Mouse (Mus musculus) forebrain, embryonic 10.5 days (tissue): ENCODE measurements at regions not wholly inside any gene's neighbourhood (a gene's known extent, or its start where the extent isn't known, plus 50 kb on each side); places are given as distances from the start of the nearest gene placed in this dataset.

Experiments used
- DNase-seq: peaks from one replicate; pipeline ENCODE4 v3.0.0-alpha.2; 2017; ENCODE audit warnings: low spot score; ENCODE audit errors: extremely low spot score
- H3K27ac ChIP-seq: fragments of 300-500 bp; sonication (generic); 2 replicates; pipeline ENCODE4 v1.5.1; 2016; ENCODE audit warnings: mild to moderate bottlenecking
- H3K27me3 ChIP-seq: fragments of 300-500 bp; sonication (generic); 2 replicates; pipeline ENCODE4 v1.6.1; 2016; ENCODE audit warnings: mild to moderate bottlenecking; ENCODE audit not compliant: poor library complexity, severe bottlenecking
- H3K36me3 ChIP-seq: fragments of 300-500 bp; sonication (generic); replicated peaks from 2 replicates; pipeline ENCODE4 v1.6.1; 2016; ENCODE audit warnings: mild to moderate bottlenecking, moderate library complexity
- H3K4me1 ChIP-seq: fragments of 300-500 bp; sonication (generic); 2 replicates; pipeline ENCODE4 v1.6.1; 2016
- H3K4me3 ChIP-seq: fragments of 300-500 bp; sonication (generic); 2 replicates; pipeline ENCODE4 v1.5.1; 2016; ENCODE audit warnings: mild to moderate bottlenecking, moderate library complexity
- H3K9me3 ChIP-seq: fragments of 300-500 bp; sonication (generic); 2 replicates; pipeline ENCODE4 v1.6.1; 2016; ENCODE audit warnings: mild to moderate bottlenecking, moderate library complexity
- WGBS: fragments of 180-500 bp; shearing (Covaris S2); methylation state at CpG from one replicate; pipeline ENCODE4 v1.1.7; 2016; 5-methylcytosine and 5-hydroxymethylcytosine counted together

DNA sequence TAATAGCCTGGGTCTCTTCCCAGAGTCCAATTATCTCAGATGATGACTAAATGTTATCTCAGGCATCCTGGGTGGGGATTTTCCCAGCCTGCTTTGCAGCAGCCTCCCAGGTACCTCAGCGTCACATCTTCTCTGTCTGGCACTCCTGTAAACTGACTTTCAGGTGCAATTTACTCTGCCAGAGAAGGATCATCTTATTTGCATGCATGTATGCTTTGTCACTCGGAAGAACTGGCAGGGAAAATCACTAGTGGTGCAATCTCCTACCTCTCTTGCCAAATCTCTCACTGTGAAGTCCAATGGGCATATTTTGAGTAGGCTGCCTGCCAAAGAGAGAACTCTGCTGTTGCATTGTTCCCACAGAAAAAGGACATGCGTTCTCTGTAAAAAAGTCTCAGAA lies 177.0 kb upstream of the Gm6793 start:
- no peak for DNase-seq
- 90% methylated on average over 3 of the region's 3 CpGs for WGBS
- Histone ChIP-seq H3K4me1 (peaks cover 6% of the 10 kb centered on the region; the same call in 1 of the 2 replicates), H3K4me3 (no peak overlapping the region), H3K27me3 (no peaks in the 10 kb centered on the region), H3K36me3 (no peaks in the 10 kb centered on the region), H3K27ac (no peak overlapping the region), H3K9me3 (no peaks in the 10 kb centered on the region)

- Histone ChIP-seq H3K36me3 (no peaks in the 10 kb centered on the region), H3K27me3 (no peaks in the 10 kb centered on the region), H3K4me3 (no peak overlapping the region), H3K9me3 (no peaks in the 10 kb centered on the region), H3K27ac (no peak overlapping the region), H3K4me1 (no peaks in the 10 kb centered on the region)
- DNase-seq = no peak
- 13% methylated on average over 2 of the region's 2 CpGs for WGBS
These were observed 174.9 kb upstream of the Gm6793 start for GRCm38 (mm10) chr8:112189698-112190097.

GRCm38 (mm10) chr8:112170184-112170583 lies 155.3 kb upstream of the Gm6793 start:
- H3K9me3 ChIP-seq = peaks cover 9% of the 10 kb centered on the region; the same call in 1 of the 2 replicates
- DNase-seq = no peak
- H3K27ac ChIP-seq = no peak overlapping the region
- H3K4me3 ChIP-seq = no peak overlapping the region
- no peaks in the 10 kb centered on the region for H3K36me3 ChIP-seq
- 95% methylated on average over 1 of the region's 1 CpGs for WGBS
- no peaks in the 10 kb centered on the region for H3K27me3 ChIP-seq
- peaks cover 14% of the 10 kb centered on the region; the same call in 1 of the 2 replicates for H3K4me1 ChIP-seq

- no peak for DNase-seq
- H3K27ac ChIP-seq = peak overlapping the region; percentile 40; the same call in 1 of the 2 replicates
- H3K4me3 ChIP-seq = no peak overlapping the region
- H3K27me3 ChIP-seq = no peaks in the 10 kb centered on the region
- H3K4me1 ChIP-seq = peaks cover 9% of the 10 kb centered on the region
- H3K9me3 ChIP-seq = no peaks in the 10 kb centered on the region
- 59% methylated on average over 7 of the region's 7 CpGs for WGBS
- H3K36me3 ChIP-seq = no peaks in the 10 kb centered on the region
These were observed 141.8 kb upstream of the Gm6793 start for GRCm38 (mm10) chr8:112156656-112157055.

DNA sequence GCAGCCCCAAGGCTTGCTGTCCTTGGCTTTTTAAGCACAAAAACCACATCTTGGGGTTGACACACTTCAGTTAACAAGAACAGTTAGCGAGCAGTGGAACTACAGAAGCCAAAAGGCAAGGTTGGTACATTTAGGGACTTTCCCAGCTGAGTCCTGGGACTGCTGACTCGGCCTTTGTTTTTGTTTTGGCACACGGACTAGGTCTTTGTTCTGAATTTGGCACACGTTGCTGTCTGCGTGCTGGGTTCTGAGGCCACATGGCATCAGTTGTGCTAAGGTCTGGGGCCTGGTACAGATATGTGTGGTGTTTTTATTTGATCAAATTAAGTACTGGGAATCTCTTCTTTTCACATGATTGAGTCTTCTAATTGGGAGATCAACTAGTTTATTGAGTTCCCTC lies 124.1 kb upstream of the Gm6793 start:
- H3K27ac ChIP-seq = no peak overlapping the region
- no peak for DNase-seq
- H3K27me3 ChIP-seq = no peaks in the 10 kb centered on the region
- WGBS = 68% methylated on average over 5 of the region's 5 CpGs
- no peak overlapping the region for H3K4me3 ChIP-seq
- H3K36me3 ChIP-seq = no peaks in the 10 kb centered on the region
- peaks cover 2% of the 10 kb centered on the region; the same call in 1 of the 2 replicates for H3K9me3 ChIP-seq
- H3K4me1 ChIP-seq = no peaks in the 10 kb centered on the region

- Histone ChIP-seq H3K27me3 (no peaks in the 10 kb centered on the region), H3K4me1 (no peaks in the 10 kb centered on the region), H3K9me3 (0 out of 2 replicates have a peak, but pooled peaks cover 5% of the 10 kb centered on the region), H3K36me3 (no peaks in the 10 kb centered on the region), H3K27ac (no peak overlapping the region), H3K4me3 (no peak overlapping the region)
- DNase-seq = no peak
- 82% methylated on average over 2 of the region's 2 CpGs for WGBS
These were observed 115.4 kb upstream of the Gm6793 start for GRCm38 (mm10) chr8:112130196-112130595.

- 0 out of 2 replicates have a peak, but pooled peaks cover 5% of the 10 kb centered on the region for H3K9me3 ChIP-seq
- no peaks in the 10 kb centered on the region for H3K27me3 ChIP-seq
- no peaks in the 10 kb centered on the region for H3K4me1 ChIP-seq
- no peaks in the 10 kb centered on the region for H3K36me3 ChIP-seq
- no peak overlapping the region for H3K27ac ChIP-seq
- WGBS = 55% methylated on average over 14 of the region's 14 CpGs
- H3K4me3 ChIP-seq = no peak overlapping the region
- peak; percentile 68 for DNase-seq
These were observed 114.1 kb upstream of the Gm6793 start for GRCm38 (mm10) chr8:112128833-112129518.

- H3K4me3 ChIP-seq = no peak overlapping the region
- no peaks in the 10 kb centered on the region for H3K4me1 ChIP-seq
- no peak overlapping the region for H3K27ac ChIP-seq
- 83% methylated on average over 2 of the region's 2 CpGs for WGBS
- no peak for DNase-seq
- H3K9me3 ChIP-seq = no peaks in the 10 kb centered on the region
- H3K36me3 ChIP-seq = no peaks in the 10 kb centered on the region
- no peaks in the 10 kb centered on the region for H3K27me3 ChIP-seq
These were observed 97.1 kb upstream of the Gm6793 start for GRCm38 (mm10) chr8:112111950-112112349.

- Histone ChIP-seq H3K4me3 (no peak overlapping the region), H3K4me1 (peaks cover 10% of the 10 kb centered on the region), H3K27me3 (no peaks in the 10 kb centered on the region), H3K9me3 (no peaks in the 10 kb centered on the region), H3K36me3 (no peaks in the 10 kb centered on the region), H3K27ac (no peak overlapping the region)
- DNase-seq = no peak
- 84% methylated on average over 10 of the region's 10 CpGs for WGBS
These were observed 83.2 kb upstream of the Gm6793 start for GRCm38 (mm10) chr8:112097883-112098635.

DNA sequence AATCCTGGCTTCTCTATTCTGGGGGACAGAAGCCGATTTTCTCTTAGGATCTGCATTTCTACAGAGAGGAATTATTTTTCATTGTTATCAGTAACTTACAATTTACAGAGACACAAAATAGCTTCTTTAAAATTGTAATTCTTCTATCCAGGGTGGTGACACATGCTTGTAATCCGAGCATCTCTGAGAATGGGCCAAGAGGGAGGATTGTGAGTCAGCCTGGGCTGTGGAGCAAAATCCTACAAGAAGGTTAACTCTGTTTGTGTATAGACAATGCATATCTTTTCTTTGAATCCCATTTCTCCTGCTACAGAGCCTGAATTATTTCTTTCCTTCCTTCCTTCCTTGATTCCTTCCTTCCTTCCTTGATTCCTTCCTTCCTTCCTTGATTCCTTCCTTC lies 80.0 kb upstream of the Gm6793 start:
- H3K27ac ChIP-seq = no peak overlapping the region
- peaks cover 18% of the 10 kb centered on the region for H3K4me1 ChIP-seq
- DNase-seq = no peak
- H3K9me3 ChIP-seq = no peaks in the 10 kb centered on the region
- 86% methylated on average over 2 of the region's 2 CpGs for WGBS
- no peaks in the 10 kb centered on the region for H3K36me3 ChIP-seq
- no peaks in the 10 kb centered on the region for H3K27me3 ChIP-seq
- H3K4me3 ChIP-seq = no peak overlapping the region

- no peak overlapping the region for H3K4me3 ChIP-seq
- peaks cover 17% of the 10 kb centered on the region for H3K4me1 ChIP-seq
- no peaks in the 10 kb centered on the region for H3K36me3 ChIP-seq
- H3K9me3 ChIP-seq = no peaks in the 10 kb centered on the region
- no peak for DNase-seq
- no peaks in the 10 kb centered on the region for H3K27me3 ChIP-seq
- WGBS = 67% methylated on average over 7 of the region's 7 CpGs
- no peak overlapping the region for H3K27ac ChIP-seq
These were observed 78.7 kb upstream of the Gm6793 start for GRCm38 (mm10) chr8:112093554-112093953.

DNA sequence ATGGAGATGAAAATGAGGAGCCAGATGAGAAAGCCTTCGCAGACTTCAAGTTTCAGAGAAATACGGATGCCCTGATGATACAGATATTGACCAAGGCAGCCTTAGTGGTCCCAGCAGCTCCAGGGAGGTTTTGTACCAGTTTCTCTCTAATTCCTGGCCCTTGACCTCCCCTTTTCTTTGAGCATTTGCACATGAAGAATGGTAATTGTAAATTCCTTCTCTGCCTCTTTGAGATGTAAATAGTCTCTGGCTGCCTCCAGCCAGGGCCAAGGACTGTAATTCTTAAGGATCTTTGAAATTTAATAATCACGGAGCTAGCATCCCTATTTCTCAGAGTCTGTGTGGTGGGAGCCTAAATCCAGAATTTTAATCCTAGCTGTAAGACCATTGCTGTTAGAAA lies 78.0 kb upstream of the Gm6793 start:
- WGBS = 41% methylated on average over 3 of the region's 3 CpGs
- H3K36me3 ChIP-seq = no peaks in the 10 kb centered on the region
- peaks cover 11% of the 10 kb centered on the region for H3K4me1 ChIP-seq
- no peaks in the 10 kb centered on the region for H3K9me3 ChIP-seq
- no peak for DNase-seq
- H3K27me3 ChIP-seq = no peaks in the 10 kb centered on the region
- H3K4me3 ChIP-seq = no peak overlapping the region
- H3K27ac ChIP-seq = no peak overlapping the region

DNA sequence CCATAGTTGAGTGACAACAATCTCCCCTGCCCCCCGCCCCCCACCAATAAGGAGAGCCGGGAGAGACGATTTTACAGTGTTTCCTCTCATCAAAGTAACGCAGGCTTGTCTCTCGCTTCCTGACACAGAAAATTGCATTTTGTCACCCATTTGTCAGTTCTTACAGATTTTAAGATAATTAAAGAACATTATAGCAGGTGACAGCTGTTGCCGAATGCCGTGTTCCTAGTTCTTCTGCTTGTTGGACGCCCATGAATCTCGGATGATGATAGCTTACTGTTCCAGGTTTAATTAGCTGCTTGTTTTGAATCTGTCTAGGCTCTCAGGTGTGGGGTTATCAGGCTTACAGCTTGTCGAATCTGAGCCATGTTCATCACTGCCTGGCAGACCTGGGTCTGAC lies 63.8 kb upstream of the Gm6793 start:
- Histone ChIP-seq H3K4me3 (no peak overlapping the region), H3K27ac (no peak overlapping the region), H3K4me1 (no peaks in the 10 kb centered on the region), H3K36me3 (no peaks in the 10 kb centered on the region), H3K9me3 (no peaks in the 10 kb centered on the region), H3K27me3 (no peaks in the 10 kb centered on the region)
- DNase-seq = no peak
- WGBS = 91% methylated on average over 10 of the region's 10 CpGs
